ENCODE assay signal across 8 mouse cellular contexts in genomic region chr7:88429786-88430691, GRCm38 (mm10). TPM values are rescaled to one million over a fixed set of nuclear protein-coding genes. Genes with fewer than 3 reads are reported as not detected.
DNase-seq lines count a peak whose midpoint lies in the region; ATAC-seq and TF ChIP-seq lines count a peak whose summit lies in the region.

Gene Rab38 (plus strand): TSS chr7:88430273.

- peak within 1 kb of the TSS; percentile 50 for H3K4me3 ChIP-seq in intestine, postnatal 0 days (ENCODE audit: low read depth, low read length)
- peak within 1 kb of the TSS; percentile 61 for H3K4me3 ChIP-seq in limb, embryonic 10.5 days

- H3K27me3 ChIP-seq in intestine, postnatal 0 days (replicated peaks; ENCODE audit: control insufficient read depth, insufficient read depth, low read length), result no peaks in the 10 kb centered on the region
- peaks cover 18% of the 10 kb centered on the region for H3K27me3 ChIP-seq in limb, embryonic 10.5 days (ENCODE audit: low read depth, poor library complexity, severe bottlenecking)

- peaks cover 3% of the 10 kb centered on the region; the same call in 1 of the 2 replicates for H3K4me1 ChIP-seq in intestine, postnatal 0 days (replicated peaks; ENCODE audit: control insufficient read depth, insufficient read depth, low read length)
- 0 out of 2 replicates have a peak, but pooled peaks cover 7% of the 10 kb centered on the region for H3K4me1 ChIP-seq in limb, embryonic 10.5 days

- no peaks in the 10 kb centered on the region for H3K9me3 ChIP-seq in intestine, postnatal 0 days (ENCODE audit: control insufficient read depth)
- H3K9me3 ChIP-seq in limb, embryonic 10.5 days (replicated peaks), result no peaks in the 10 kb centered on the region

- no peak for TF ChIP-seq CTCF in intestine, postnatal 0 days (IDR thresholded peaks at IDR 0.05; ENCODE audit: low read depth)

- WGBS in intestine, postnatal 0 days, result 2% methylated on average over 35 of the region's 35 CpGs
- WGBS in limb, embryonic 10.5 days, result 1% methylated on average over 35 of the region's 35 CpGs

- H3K9ac ChIP-seq in intestine, postnatal 0 days (ENCODE audit: low read depth, low read length), result no peak within 1 kb of the TSS

- peak; percentile 90 for DNase-seq in ZHBTc4 (ENCODE audit: low read depth, low spot score)
- DNase-seq in embryo, embryonic 11.5 days (ENCODE audit: low read depth, low spot score), result peak; percentile 27
- DNase-seq in limb, embryonic 10.5 days (ENCODE audit: low spot score), result peak; percentile 72
- DNase-seq in mesoderm, embryonic 11.5 days (ENCODE audit: low read depth, low spot score), result peak; percentile 75
- peak; percentile 26 for DNase-seq in right cerebral cortex, postnatal 4 days

- H3K27ac ChIP-seq in intestine, postnatal 0 days (ENCODE audit: low read depth, low read length), result no peak within 1 kb of the TSS
- H3K27ac ChIP-seq in limb, embryonic 10.5 days, result peak within 1 kb of the TSS; percentile 51

- H3K36me3 ChIP-seq in intestine, postnatal 0 days (ENCODE audit: control insufficient read depth, insufficient read depth), result no peaks in the 10 kb centered on the region
- no peaks in the 10 kb centered on the region for H3K36me3 ChIP-seq in limb, embryonic 10.5 days

- H3K4me2 ChIP-seq in intestine, postnatal 0 days (replicated peaks; ENCODE audit: low read depth), result peak within 1 kb of the TSS; percentile 92

- peak; percentile 87 for ATAC-seq in granulocyte monocyte progenitor cell, adult 5-6 weeks (replicated peaks; ENCODE audit: poor library complexity, severe bottlenecking)
- peak; percentile 87 for ATAC-seq in intestine, postnatal 0 days
- no peak for ATAC-seq in activated CD4-positive, CD25-positive, alpha-beta regulatory T cell, adult 4 months

RNA-seq across cellular contexts. Expression of gene Rab38, which starts in this region (rescaled TPM):
- 28.2 and 45.6 TPM in 2 replicates for total RNA-seq in granulocyte monocyte progenitor cell, adult 5-6 weeks (2014; fragmentation: Nextera tagmentation)
- total RNA-seq in granulocyte monocyte progenitor cell, adult 5-6 weeks (2017), result 32.4 and 46.0 TPM in 2 replicates
- polyA plus RNA-seq in intestine, postnatal 0 days (2015; fragmentation: Nextera tagmentation; extraction: Ambion mirVana), result 2.7 and 2.9 TPM in 2 replicates
- 4.6 and 4.9 TPM in 2 replicates for polyA plus RNA-seq in limb, embryonic 10.5 days (2016; fragmentation: Nextera tagmentation; extraction: Ambion mirVana)
- not detected for polyA plus RNA-seq in activated CD4-positive, CD25-positive, alpha-beta regulatory T cell, adult 4 months (2017; shearing (Covaris generic))

Comparison
In these comparisons a context has a peak if more than half of its experiments do, and no peak if none do; other contexts are left out.
1. DNase-seq: peak in every context shown above with its lines; median percentile 90 in ZHBTc4; 75 in mesoderm, embryonic 11.5 days; 72 in limb, embryonic 10.5 days; 27 in embryo, embryonic 11.5 days; 26 in right cerebral cortex, postnatal 4 days.